Mouse (Mus musculus) heart, embryonic 16.5 days (tissue): ENCODE results near the gene Gm20388. TPM values are rescaled to one million over a fixed set of nuclear protein-coding genes. Genes with fewer than 3 reads are reported as not detected.
"Not testable (repeated sequence)": the region's sequence is repeated elsewhere in the genome, so short reads cannot be mapped to it uniquely, and the experiment has no call there.

ENCODE experiments used
- ATAC-seq: fragments of 200-750 bp; cut with Nextera tagmentation; replicated peaks from 2 replicates; pipeline ENCODE4 v1.8.0; 2017; ENCODE audit warnings: moderate number of reproducible peaks; ENCODE audit not compliant: insufficient read depth, low FRiP score; ENCODE audit errors: extremely low read depth
- H3K27ac ChIP-seq: fragments of 300-500 bp; sonication (generic); 2 replicates; pipeline ENCODE4 v1.5.1; 2014; ENCODE audit warnings: mild to moderate bottlenecking, low read length, control low read depth, moderate library complexity
- H3K27me3 ChIP-seq: fragments of 300-500 bp; sonication (generic); 2 replicates; pipeline ENCODE4 v1.6.1; 2014; ENCODE audit warnings: low read length, mixed read lengths; ENCODE audit not compliant: control insufficient read depth, insufficient read depth
- H3K36me3 ChIP-seq: fragments of 300-500 bp; sonication (generic); 2 replicates; pipeline ENCODE4 v1.6.1; 2014; ENCODE audit not compliant: control insufficient read depth, insufficient read depth
- H3K4me1 ChIP-seq: fragments of 300-500 bp; sonication (generic); 2 replicates; pipeline ENCODE4 v1.6.1; 2014; ENCODE audit warnings: low read length, mixed read lengths; ENCODE audit not compliant: control insufficient read depth, insufficient read depth
- H3K4me2 ChIP-seq: fragments of 300-500 bp; sonication (generic); 2 replicates; pipeline ENCODE4 v1.6.1; 2014; ENCODE audit warnings: low read depth, mild to moderate bottlenecking, control low read depth, low read length
- H3K4me3 ChIP-seq: fragments of 300-500 bp; sonication (generic); 2 replicates; pipeline ENCODE4 v1.5.1; 2014; ENCODE audit warnings: mild to moderate bottlenecking, control low read depth, low read length
- H3K9ac ChIP-seq: fragments of 300-500 bp; sonication (generic); 2 replicates; pipeline ENCODE4 v1.6.1; 2014; ENCODE audit warnings: low read length, control low read depth
- H3K9me3 ChIP-seq: fragments of 300-500 bp; sonication (generic); replicated peaks from 2 replicates; pipeline ENCODE4 v1.6.1; 2016; ENCODE audit warnings: low read length; ENCODE audit not compliant: control insufficient read depth
- WGBS: fragments of 180-500 bp; shearing (Covaris S2); extraction: QIAGEN DNeasy Blood & Tissue Kit; methylation state at CpG from one replicate; pipeline ENCODE4 v1.1.7; 2014; 5-methylcytosine and 5-hydroxymethylcytosine counted together
- polyA plus RNA-seq: library from polyadenylated mRNA; unstranded; fragments of >200 nt; fragmentation: Nextera tagmentation; extraction: Ambion mirVana; gene quantifications from 2 replicates; pipeline ENCODE4 v1.2.1, GENCODE M21; 2015

The Gm20388 gene
- polyA plus RNA-seq, 1 experiment from 2014 or later, result 4.5 TPM

DNA sequence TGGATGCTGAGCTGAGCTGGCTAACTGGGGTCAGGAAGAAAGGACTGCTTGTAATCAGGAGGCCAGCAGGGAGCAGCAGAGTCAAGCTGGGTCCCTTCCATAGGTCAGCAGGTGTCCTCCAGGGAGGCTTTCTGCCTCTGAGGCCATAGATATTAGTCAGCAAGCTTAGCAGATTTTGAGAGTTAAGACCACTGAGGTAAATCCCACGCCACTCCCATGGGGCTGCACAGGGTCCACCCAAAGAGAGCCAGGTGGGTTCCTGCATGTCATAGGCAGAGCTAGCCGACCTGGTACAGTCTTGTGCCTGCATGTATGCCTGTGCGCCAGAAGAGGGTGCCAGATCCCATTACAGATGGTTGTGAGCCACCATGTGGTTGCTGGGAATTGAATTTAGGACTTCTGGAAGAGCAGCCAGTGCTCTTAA lies 416.5 kb downstream of the Gm20388 start:
- peaks cover 31% of the 10 kb centered on the region for H3K4me1 ChIP-seq
- no peaks in the 10 kb centered on the region for H3K36me3 ChIP-seq
- H3K9me3 ChIP-seq, result no peaks in the 10 kb centered on the region
- H3K9ac ChIP-seq, result no peak overlapping the region
- no peak overlapping the region for H3K4me3 ChIP-seq
- no peak for ATAC-seq
- WGBS, result 60% methylated on average over 3 of the region's 3 CpGs
- H3K27me3 ChIP-seq, result no peaks in the 10 kb centered on the region
- H3K27ac ChIP-seq, result no peak overlapping the region
- no peak overlapping the region for H3K4me2 ChIP-seq

DNA sequence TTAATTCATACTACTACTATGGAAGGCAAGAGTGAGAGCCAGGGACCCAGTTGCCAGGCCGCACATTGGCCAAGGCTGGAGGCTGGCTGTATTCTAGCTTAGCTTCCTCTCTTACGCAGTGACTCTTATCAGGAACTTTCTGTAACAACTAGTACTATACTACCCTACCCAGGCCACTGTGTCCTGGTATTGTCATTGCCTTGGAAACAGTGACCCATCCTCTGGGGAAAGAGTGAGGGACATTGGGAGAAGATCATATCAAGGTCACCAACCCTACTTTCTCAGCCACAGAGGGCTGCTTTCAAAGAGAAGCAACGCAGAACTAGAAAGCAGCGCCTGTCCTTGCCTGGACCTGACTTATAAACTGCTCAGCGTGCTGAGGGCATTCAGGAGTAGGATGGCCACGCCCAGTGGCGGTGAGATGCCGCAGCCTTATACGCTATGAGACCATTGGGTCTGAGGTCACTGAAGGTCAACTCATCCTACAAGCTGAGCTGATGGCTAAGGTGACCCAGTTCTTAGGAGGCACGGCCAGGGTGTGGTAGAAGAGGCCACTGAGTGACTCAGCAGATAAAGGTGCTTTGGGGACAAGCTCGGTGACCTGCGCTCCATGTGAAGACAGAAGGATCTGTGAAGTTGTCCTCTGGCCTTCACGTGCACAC lies 417.9 kb downstream of the Gm20388 start:
- ATAC-seq, result no peak
- Histone ChIP-seq H3K27ac (no peak overlapping the region), H3K4me2 (no peak overlapping the region), H3K9me3 (no peaks in the 10 kb centered on the region), H3K4me1 (peaks cover 27% of the 10 kb centered on the region), H3K36me3 (no peaks in the 10 kb centered on the region), H3K27me3 (no peaks in the 10 kb centered on the region), H3K9ac (no peak overlapping the region), H3K4me3 (no peak overlapping the region)
- 79% methylated on average over 13 of the region's 13 CpGs for WGBS

DNA sequence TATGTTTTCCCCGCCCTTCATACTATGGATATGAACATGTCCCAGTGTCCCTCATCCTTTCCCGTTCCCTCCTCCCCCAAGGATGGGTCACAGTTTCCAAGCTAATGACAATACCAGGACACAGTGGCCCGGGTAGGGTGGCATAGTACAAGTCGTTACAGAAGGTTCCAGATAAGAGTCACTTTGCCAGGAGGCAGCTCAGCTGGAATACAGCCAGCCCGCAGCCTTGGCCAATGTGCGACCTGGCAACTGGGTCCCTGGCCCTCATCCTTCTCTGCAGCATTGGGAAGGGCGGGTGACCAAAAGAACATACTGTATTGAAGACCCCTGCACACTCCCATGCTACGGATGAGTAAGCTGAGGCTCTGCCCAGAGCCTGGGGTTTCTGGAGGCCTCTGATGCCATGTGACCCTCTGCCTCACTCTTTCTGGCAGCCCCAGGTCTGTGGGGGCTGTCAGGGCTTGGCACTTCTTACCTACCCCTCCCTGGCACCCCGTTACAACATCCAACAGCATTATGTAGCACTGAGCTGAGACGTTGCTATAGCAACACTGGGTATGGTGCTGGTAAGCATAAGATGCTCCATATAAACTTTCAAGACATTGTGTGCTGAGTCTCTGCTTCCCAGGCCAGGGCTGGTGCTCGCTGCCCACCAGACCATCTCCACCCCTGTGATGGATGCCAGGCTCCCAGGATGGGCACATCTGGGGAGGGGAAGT lies 418.5 kb downstream of the Gm20388 start:
- Histone ChIP-seq H3K27ac (no peak overlapping the region), H3K27me3 (no peaks in the 10 kb centered on the region), H3K4me2 (no peak overlapping the region), H3K4me1 (peaks cover 24% of the 10 kb centered on the region), H3K4me3 (no peak overlapping the region), H3K9me3 (no peaks in the 10 kb centered on the region), H3K36me3 (no peaks in the 10 kb centered on the region), H3K9ac (no peak overlapping the region)
- ATAC-seq, result no peak
- WGBS, result 82% methylated on average over 11 of the region's 11 CpGs

DNA sequence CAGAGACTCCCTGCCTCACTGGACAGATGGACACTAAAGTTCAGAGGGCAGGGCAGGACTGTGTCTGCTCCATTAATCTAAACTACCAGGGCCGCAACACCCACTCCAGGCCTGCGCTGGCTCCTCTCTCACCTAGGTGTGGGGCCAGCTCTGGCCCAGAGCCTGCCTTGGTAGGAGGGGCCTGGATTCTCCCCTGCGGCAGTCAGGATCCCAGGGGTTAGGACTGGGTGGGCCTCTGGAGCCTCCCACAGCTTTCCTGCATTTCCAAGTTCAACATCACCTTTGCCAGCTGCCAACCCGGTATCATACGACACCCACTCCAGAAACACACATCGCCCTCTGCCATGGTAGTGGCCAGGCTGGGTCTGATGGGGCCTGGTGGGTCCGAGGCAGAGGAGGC lies 420.4 kb downstream of the Gm20388 start:
- ATAC-seq, result no peak
- Histone ChIP-seq H3K27me3 (no peaks in the 10 kb centered on the region), H3K4me3 (no peak overlapping the region), H3K4me1 (peaks cover 40% of the 10 kb centered on the region), H3K36me3 (no peaks in the 10 kb centered on the region), H3K4me2 (no peak overlapping the region), H3K9ac (0 out of 2 replicates have a peak overlapping the region, but pooled peaks have one; percentile 12), H3K9me3 (no peaks in the 10 kb centered on the region), H3K27ac (0 out of 2 replicates have a peak overlapping the region, but pooled peaks have one; percentile 32)
- WGBS, result 48% methylated on average over 7 of the region's 7 CpGs

DNA sequence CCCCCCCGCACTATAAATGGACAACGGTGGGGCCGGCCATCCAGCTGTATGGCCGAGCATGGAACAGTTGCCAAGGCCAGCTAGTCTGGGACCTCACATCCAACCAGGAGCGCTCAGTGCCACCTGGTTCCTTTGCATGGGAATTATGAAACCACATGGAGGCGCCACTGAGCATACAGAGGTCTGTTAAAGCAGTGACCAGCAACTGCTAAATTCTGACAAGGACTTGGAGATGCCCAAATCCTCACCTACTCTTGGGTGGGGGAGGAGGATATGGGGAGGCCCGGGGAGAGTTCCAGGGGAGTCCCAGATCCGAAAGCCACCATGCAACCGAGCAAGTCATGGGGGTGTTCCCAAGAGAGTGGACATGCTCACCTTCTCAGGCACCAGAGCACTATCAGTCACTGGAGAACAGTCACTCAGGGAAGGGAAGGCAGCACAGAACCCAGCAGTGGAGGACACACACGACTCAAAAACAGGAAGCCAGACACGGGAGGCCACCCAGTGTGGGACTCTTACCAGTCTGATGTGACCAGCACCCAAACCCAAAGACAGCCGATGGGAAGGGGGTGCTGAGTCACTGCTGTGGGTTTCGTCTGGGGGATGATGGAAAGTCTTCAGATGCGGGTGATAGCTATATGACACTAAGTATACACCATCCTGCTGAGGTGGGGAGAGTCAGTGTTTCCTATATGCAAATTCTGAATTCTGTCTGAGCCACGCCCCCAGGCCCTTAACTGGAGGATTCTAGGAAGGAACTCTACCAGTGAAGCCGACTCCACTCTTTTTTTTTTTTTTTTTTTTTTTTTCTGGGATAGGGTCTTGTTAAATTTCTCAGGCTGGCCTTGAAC lies 422.0 kb downstream of the Gm20388 start:
- Histone ChIP-seq H3K9me3 (no peaks in the 10 kb centered on the region), H3K4me3 (no peak overlapping the region), H3K27ac (no peak overlapping the region), H3K4me1 (peaks cover 43% of the 10 kb centered on the region), H3K36me3 (no peaks in the 10 kb centered on the region), H3K4me2 (no peak overlapping the region), H3K9ac (no peak overlapping the region), H3K27me3 (no peaks in the 10 kb centered on the region)
- no peak for ATAC-seq
- WGBS, result 63% methylated on average over 16 of the region's 16 CpGs

DNA sequence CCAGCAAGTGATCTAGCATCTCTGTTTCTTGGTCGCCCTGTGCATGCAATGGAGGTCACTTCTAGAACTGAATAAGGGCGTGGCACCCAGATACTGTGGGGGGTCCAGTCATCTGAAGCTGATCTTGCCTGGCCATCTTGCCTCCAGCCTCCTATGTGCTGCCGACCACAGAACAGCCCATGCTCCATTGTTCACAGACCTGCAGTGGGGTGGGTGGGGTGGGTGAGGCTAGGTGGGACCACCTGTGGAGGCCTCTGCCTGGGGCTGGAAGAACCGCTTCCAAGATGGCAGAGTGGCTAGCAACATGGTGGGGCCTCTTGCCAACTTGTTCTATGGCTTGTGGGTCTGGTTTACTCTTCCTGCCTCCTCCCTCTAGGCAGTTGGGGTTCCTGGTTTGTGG lies 423.0 kb downstream of the Gm20388 start:
- 95% methylated on average over 4 of the region's 4 CpGs for WGBS
- Histone ChIP-seq H3K4me1 (peaks cover 39% of the 10 kb centered on the region), H3K4me2 (no peak overlapping the region)

DNA sequence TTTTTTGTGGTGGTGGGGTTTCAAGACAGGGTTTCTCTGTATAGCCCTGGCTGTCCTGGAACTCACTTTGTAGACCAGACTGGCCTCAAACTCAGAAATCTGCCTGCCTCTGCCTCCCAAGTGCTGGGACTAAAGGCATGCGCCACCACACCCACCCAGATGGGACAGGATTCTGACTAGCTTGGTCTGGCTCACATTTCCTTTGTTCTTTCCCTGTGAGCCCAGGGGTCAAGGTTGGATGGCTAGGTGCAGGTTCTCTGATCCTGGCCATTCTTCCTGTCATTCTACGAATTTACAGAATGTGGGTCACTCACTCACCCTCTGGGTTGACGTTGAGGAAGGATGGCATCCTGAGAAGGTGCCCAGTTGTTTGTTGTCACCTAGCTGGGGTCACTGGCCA lies 423.6 kb downstream of the Gm20388 start:
- not testable (repeated sequence) for H3K4me3 ChIP-seq, ATAC-seq, H3K36me3 ChIP-seq, H3K27me3 ChIP-seq, H3K4me2 ChIP-seq, H3K9me3 ChIP-seq
- Histone ChIP-seq H3K27ac (peak overlapping the region; percentile 63), H3K4me1 (peaks cover 41% of the 10 kb centered on the region), H3K9ac (peak overlapping the region; percentile 24; the same call in 1 of the 2 replicates)
- 83% methylated on average over 3 of the region's 3 CpGs for WGBS

More for the DNA sequence above, 423.0 kb downstream of the Gm20388 start:
- H3K9me3 ChIP-seq, result no peaks in the 10 kb centered on the region
- H3K4me3 ChIP-seq, result no peak overlapping the region
- H3K27ac ChIP-seq, result no peak overlapping the region
- ATAC-seq, result no peak
- no peak overlapping the region for H3K9ac ChIP-seq
- no peaks in the 10 kb centered on the region for H3K27me3 ChIP-seq
- H3K36me3 ChIP-seq, result no peaks in the 10 kb centered on the region

DNA sequence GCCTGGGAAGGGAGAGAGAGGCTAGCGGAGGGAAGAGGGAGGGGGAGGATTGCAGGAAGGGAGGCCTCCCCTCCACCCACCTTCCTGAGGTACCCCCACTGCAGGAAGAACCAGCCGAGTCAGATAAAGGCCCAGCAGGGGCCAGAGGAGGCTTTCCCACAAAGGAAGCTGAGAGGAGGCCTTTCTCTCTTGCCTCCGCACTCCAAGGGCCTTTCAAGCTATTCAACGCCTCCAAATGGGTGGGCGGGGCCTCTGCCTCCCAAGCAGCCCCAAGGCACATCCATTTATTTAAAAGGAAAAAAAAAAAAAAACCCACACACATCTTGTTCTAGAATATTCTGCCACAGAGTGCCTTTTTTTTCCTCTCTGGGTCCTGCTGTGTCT lies 424.2 kb downstream of the Gm20388 start:
- Histone ChIP-seq H3K27me3 (no peaks in the 10 kb centered on the region), H3K4me3 (no peak overlapping the region), H3K4me2 (peak overlapping the region; percentile 42; the same call in 1 of the 2 replicates), H3K27ac (peak overlapping the region; percentile 63), H3K36me3 (no peaks in the 10 kb centered on the region), H3K4me1 (peaks cover 47% of the 10 kb centered on the region), H3K9me3 (no peaks in the 10 kb centered on the region), H3K9ac (peak overlapping the region; percentile 24; the same call in 1 of the 2 replicates)
- WGBS, result 38% methylated on average over 5 of the region's 5 CpGs
- peak; percentile 55 for ATAC-seq
